In the genomic region with DNA sequence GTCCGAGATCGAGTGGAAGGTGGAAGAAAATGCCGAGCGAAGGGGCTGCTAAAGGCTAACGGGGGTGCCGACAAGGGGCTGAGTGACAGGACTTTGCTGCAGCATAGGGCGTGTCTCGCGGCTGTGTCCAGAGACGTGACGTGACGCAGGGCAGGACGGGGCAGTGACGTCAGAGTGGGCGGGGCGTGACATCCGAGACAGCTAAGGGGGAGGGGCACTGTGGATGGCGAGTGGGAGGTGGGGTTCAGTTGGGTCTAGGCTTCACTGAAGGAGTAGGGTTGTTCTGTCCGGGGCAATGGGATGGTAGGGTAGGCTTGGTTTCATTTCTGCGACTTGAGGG, we compare ENCODE assay signal across 8 mouse cellular contexts. TPM values are rescaled to one million over a fixed set of nuclear protein-coding genes. Genes with fewer than 3 reads are reported as not detected.
DNase-seq lines count a peak whose midpoint lies in the region; ATAC-seq lines count a peak whose summit lies in the region.

No protein-coding gene starts in this region.

- ATAC-seq in hindbrain, embryonic 16.5 days = peak; percentile 73

- no peaks in the 10 kb centered on the region for H3K27me3 ChIP-seq in hindbrain, embryonic 16.5 days (replicated peaks; ENCODE audit: control insufficient read depth, insufficient read depth, low read length)

- no peaks in the 10 kb centered on the region for H3K9me3 ChIP-seq in hindbrain, embryonic 16.5 days (ENCODE audit: control insufficient read depth, low read length)

- H3K4me2 ChIP-seq in hindbrain, embryonic 16.5 days (ENCODE audit: low read length) = peak overlapping the region; percentile 89

- H3K9ac ChIP-seq in hindbrain, embryonic 16.5 days (ENCODE audit: low read depth, low read length) = peak overlapping the region; percentile 90

- peak overlapping the region; percentile 98 for H3K27ac ChIP-seq in hindbrain, embryonic 16.5 days (ENCODE audit: low read depth, low read length)
- H3K27ac ChIP-seq in macrophage = peak overlapping the region; percentile 90

- peaks cover 21% of the 10 kb centered on the region for H3K4me1 ChIP-seq in hindbrain, embryonic 16.5 days (ENCODE audit: control insufficient read depth, insufficient read depth, low read depth, low read length)

- DNase-seq in R1 (ENCODE audit: low read depth, low spot score) = peak; percentile 94
- DNase-seq in cerebellum, postnatal 25 days = peak; percentile 92 to 97
- peak; percentile 92 to 93 for DNase-seq in frontal cortex, postnatal 36 days (ENCODE audit: low spot score in 2 of 2)
- DNase-seq in left cerebral cortex, adult 18-20 months (ENCODE audit: low spot score in 2 of 2) = peak; percentile 94 to 96
- DNase-seq in right cerebral cortex, adult 18-20 months = peak; percentile 95
- peak; percentile 94 for DNase-seq in urinary bladder, postnatal 10 days (ENCODE audit: low spot score)

- peaks cover 55% of the 10 kb centered on the region for H3K79me2 ChIP-seq in macrophage (ENCODE audit: inconsistent target)

- 0% methylated on average over 20 of the region's 20 CpGs for WGBS in hindbrain, embryonic 16.5 days
- WGBS in macrophage (ENCODE audit: missing documents) = under 1% methylated on average over 20 of the region's 20 CpGs

- peak overlapping the region; percentile 91 for H3K4me3 ChIP-seq in hindbrain, embryonic 16.5 days (ENCODE audit: low read length)
- H3K4me3 ChIP-seq in macrophage (ENCODE audit: inconsistent target) = peak overlapping the region; percentile 76

- peaks cover 2% of the 10 kb centered on the region; the same call in 1 of the 2 replicates for H3K36me3 ChIP-seq in hindbrain, embryonic 16.5 days (ENCODE audit: control insufficient read depth, insufficient read depth, low read length)
- H3K36me3 ChIP-seq in macrophage (ENCODE audit: inconsistent target) = no peaks in the 10 kb centered on the region

RNA-seq across cellular contexts. Expression of a gene that starts 0.7 kb away (rescaled TPM):
- polyA plus RNA-seq in hindbrain, embryonic 16.5 days (2015; fragmentation: Nextera tagmentation; extraction: Ambion mirVana) = 396 and 405 TPM in 2 replicates
- 100 to 1,000 TPM; 565 to 596 TPM for total RNA-seq in left cerebral cortex, adult 18-20 months (2021)
- 100 to 1,000 TPM; 263 to 870 (median 577) TPM for total RNA-seq in macrophage (2018; cell fraction: chromatin; rRNA removed)
- 100 to 1,000 TPM; 137 to 269 (median 152) TPM for total RNA-seq in macrophage (2018; cell fraction: cytosol; rRNA removed)
- 100 to 1,000 TPM; 182 to 375 (median 229) TPM for total RNA-seq in macrophage (2018; cell fraction: nucleus; rRNA removed)
- polyA plus RNA-seq in macrophage (2018) = 120 to 135 TPM (median 125 TPM) in 3 replicates

RNA-seq across cellular contexts. Expression of a gene that starts 32.7 kb away (rescaled TPM):
- 0.05 and 0.10 TPM in 2 replicates for polyA plus RNA-seq in hindbrain, embryonic 16.5 days (2015; fragmentation: Nextera tagmentation; extraction: Ambion mirVana)
- total RNA-seq in left cerebral cortex, adult 18-20 months (2021) = under 1 TPM in 1 of 2 experiments, not detected in 1; 0.12 TPM
- total RNA-seq in macrophage (2018; cell fraction: chromatin; rRNA removed) = not detected
- total RNA-seq in macrophage (2018; cell fraction: cytosol; rRNA removed) = not detected
- total RNA-seq in macrophage (2018; cell fraction: nucleus; rRNA removed) = under 1 TPM in 3 of 26 experiments, not detected in 23; 0.18 to 0.65 (median 0.29) TPM
- not detected in 3 replicates for polyA plus RNA-seq in macrophage (2018)

RNA-seq across cellular contexts. Expression of a gene that starts 37.0 kb away (rescaled TPM):
- 1,869 and 1,947 TPM in 2 replicates for polyA plus RNA-seq in hindbrain, embryonic 16.5 days (2015; fragmentation: Nextera tagmentation; extraction: Ambion mirVana)
- 100 to 1,000 TPM; 392 to 405 TPM for total RNA-seq in left cerebral cortex, adult 18-20 months (2021)
- 1 to 10 TPM in 1 of 26 experiments, not detected in 25; 2.3 TPM for total RNA-seq in macrophage (2018; cell fraction: chromatin; rRNA removed)
- total RNA-seq in macrophage (2018; cell fraction: cytosol; rRNA removed) = under 1 TPM in 15 of 26 experiments, not detected in 11; 0.05 to 0.44 (median 0.17) TPM
- under 1 TPM in 1 of 26 experiments, not detected in 25; 0.92 TPM for total RNA-seq in macrophage (2018; cell fraction: nucleus; rRNA removed)
- polyA plus RNA-seq in macrophage (2018) = 0.14 TPM in 1 of 3 replicates, not detected in the others

RNA-seq across cellular contexts. Expression of a gene that starts 41.7 kb away (rescaled TPM):
- polyA plus RNA-seq in hindbrain, embryonic 16.5 days (2015; fragmentation: Nextera tagmentation; extraction: Ambion mirVana) = 27.3 and 38.5 TPM in 2 replicates
- 10 to 100 TPM; 19.0 to 20.1 TPM for total RNA-seq in left cerebral cortex, adult 18-20 months (2021)
- total RNA-seq in macrophage (2018; cell fraction: chromatin; rRNA removed) = not detected
- total RNA-seq in macrophage (2018; cell fraction: cytosol; rRNA removed) = under 1 TPM in 1 of 26 experiments, not detected in 25; 0.07 TPM
- not detected for total RNA-seq in macrophage (2018; cell fraction: nucleus; rRNA removed)
- not detected in 3 replicates for polyA plus RNA-seq in macrophage (2018)

RNA-seq across cellular contexts. Expression of a gene that starts 49.1 kb away (rescaled TPM):
- 50.5 and 53.5 TPM in 2 replicates for polyA plus RNA-seq in hindbrain, embryonic 16.5 days (2015; fragmentation: Nextera tagmentation; extraction: Ambion mirVana)
- total RNA-seq in left cerebral cortex, adult 18-20 months (2021) = 10 to 100 TPM; 52.9 to 56.3 TPM
- total RNA-seq in macrophage (2018; cell fraction: chromatin; rRNA removed) = 10 to 100 TPM in 17 of 26 experiments, 1 to 10 TPM in 8, under 1 TPM in 1; 0.82 to 54.4 (median 18.3) TPM
- 10 to 100 TPM in 25 of 26 experiments, 1 to 10 TPM in 1; 9.4 to 44.3 (median 22.2) TPM for total RNA-seq in macrophage (2018; cell fraction: cytosol; rRNA removed)
- total RNA-seq in macrophage (2018; cell fraction: nucleus; rRNA removed) = 10 to 100 TPM in 18 of 26 experiments, 1 to 10 TPM in 8; 2.2 to 41.6 (median 17.1) TPM
- polyA plus RNA-seq in macrophage (2018) = 10.3 to 15.7 TPM (median 13.9 TPM) in 3 replicates

Comparison
In these comparisons a context has a peak if more than half of its experiments do, and no peak if none do; other contexts are left out.
1. Peak in every context shown above with its lines: DNase-seq, ATAC-seq, H3K4me3 ChIP-seq and H3K27ac ChIP-seq.
2. RNA of a gene that starts 37.0 kb away (polyA plus RNA-seq): 1,869 to 1,947 TPM in hindbrain, embryonic 16.5 days; 0.14 TPM in macrophage; every median in the first group is over 1,000 times any median in the second.